Mouse (Mus musculus): ENCODE results near the gene B4gat1. TPM values are rescaled to one million over a fixed set of nuclear protein-coding genes. Genes with fewer than 3 reads are reported as not detected.
"Not testable (repeated sequence)": the region's sequence is repeated elsewhere in the genome, so short reads cannot be mapped to it uniquely, and the experiment has no call there.

B4gat1 gene
- total and polyA plus RNA-seq, 2 experiments from 2014 or later, result 48.2 to 58.3 TPM

GRCm38 (mm10) chr19:5003644-5004043 lies 35.0 kb upstream of the B4gat1 start:
- TF ChIP-seq CTCF (IDR thresholded peaks at IDR 0.05; ENCODE audit: low read depth), result peak; percentile 25; the same call in 1 of the 2 replicates
- not testable (repeated sequence) for H3K27ac ChIP-seq (ENCODE audit: low read depth); H3K9ac ChIP-seq (replicated peaks; ENCODE audit: low read depth, low read length); ATAC-seq (ENCODE audit: insufficient read depth, low read depth); H3K9me3 ChIP-seq (replicated peaks; ENCODE audit: control insufficient read depth, low read length); DNase-seq (ENCODE audit: low spot score); H3K27me3 ChIP-seq (ENCODE audit: control insufficient read depth, insufficient read depth, low read length); H3K4me2 ChIP-seq (ENCODE audit: low read depth, low read length); H3K36me3 ChIP-seq (replicated peaks; ENCODE audit: control insufficient read depth, insufficient read depth, low read length); H3K4me3 ChIP-seq (ENCODE audit: low read depth, low read length); H3K4me1 ChIP-seq (ENCODE audit: control insufficient read depth, insufficient read depth)
- 50% methylated on average over 2 of the region's 2 CpGs for WGBS

- Histone ChIP-seq H3K27ac (ENCODE audit: low read depth) (no peak overlapping the region), H3K36me3 (replicated peaks; ENCODE audit: control insufficient read depth, insufficient read depth, low read length) (no peaks in the 10 kb centered on the region), H3K4me1 (ENCODE audit: control insufficient read depth, insufficient read depth) (peaks cover 8% of the 10 kb centered on the region; the same call in 1 of the 2 replicates), H3K27me3 (ENCODE audit: control insufficient read depth, insufficient read depth, low read length) (no peaks in the 10 kb centered on the region), H3K9me3 (replicated peaks; ENCODE audit: control insufficient read depth, low read length) (no peaks in the 10 kb centered on the region), H3K4me2 (ENCODE audit: low read depth, low read length) (no peak overlapping the region), H3K4me3 (ENCODE audit: low read depth, low read length) (no peak overlapping the region), H3K9ac (replicated peaks; ENCODE audit: low read depth, low read length) (no peak overlapping the region)
- no peak for DNase-seq (ENCODE audit: low spot score)
- ATAC-seq (ENCODE audit: insufficient read depth, low read depth), result no peak
- TF ChIP-seq CTCF (IDR thresholded peaks at IDR 0.05; ENCODE audit: low read depth) (no peak), EP300 (IDR thresholded peaks at IDR 0.05; ENCODE audit: low read depth) (no peak)
- WGBS, result 59% methylated on average over 4 of the region's 4 CpGs
Measured at GRCm38 (mm10) chr19:5004925-5005324, 33.7 kb upstream of the B4gat1 start.

GRCm38 (mm10) chr19:5013138-5013537 lies 25.5 kb upstream of the B4gat1 start:
- WGBS, result 22% methylated on average over 8 of the region's 8 CpGs
- Histone ChIP-seq H3K9me3 (replicated peaks; ENCODE audit: control insufficient read depth, low read length) (no peaks in the 10 kb centered on the region), H3K27me3 (ENCODE audit: control insufficient read depth, insufficient read depth, low read length) (no peaks in the 10 kb centered on the region), H3K4me1 (ENCODE audit: control insufficient read depth, insufficient read depth) (peaks cover 14% of the 10 kb centered on the region), H3K4me2 (ENCODE audit: low read depth, low read length) (no peak overlapping the region), H3K4me3 (ENCODE audit: low read depth, low read length) (no peak overlapping the region), H3K36me3 (replicated peaks; ENCODE audit: control insufficient read depth, insufficient read depth, low read length) (no peaks in the 10 kb centered on the region), H3K9ac (replicated peaks; ENCODE audit: low read depth, low read length) (no peak overlapping the region), H3K27ac (ENCODE audit: low read depth) (no peak overlapping the region)
- DNase-seq (ENCODE audit: low spot score), result no peak
- TF ChIP-seq CTCF (IDR thresholded peaks at IDR 0.05; ENCODE audit: low read depth), result no peak
- no peak for TF ChIP-seq EP300 (IDR thresholded peaks at IDR 0.05; ENCODE audit: low read depth)
- no peak for ATAC-seq (ENCODE audit: insufficient read depth, low read depth)

DNA sequence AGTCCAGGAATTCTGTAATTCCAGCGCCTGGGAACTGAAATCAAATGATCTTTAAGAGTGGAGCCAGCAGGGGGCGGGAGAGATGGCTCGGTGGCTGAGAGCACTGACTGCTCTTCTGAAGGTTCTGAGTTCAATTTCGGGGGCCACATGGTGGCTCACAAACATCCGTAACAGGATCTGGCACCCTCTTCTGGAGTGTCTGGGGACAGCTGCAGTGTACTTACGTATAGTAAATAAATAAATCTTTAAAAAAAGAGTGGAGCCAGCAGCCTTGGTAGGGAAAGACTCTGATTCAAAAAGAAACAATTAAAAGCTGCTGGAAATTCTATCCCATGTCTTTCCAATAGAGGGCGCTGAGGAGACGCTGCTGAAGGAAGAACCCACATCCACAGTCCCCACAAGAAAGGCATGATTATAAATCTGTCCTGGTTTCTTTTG lies 23.6 kb upstream of the B4gat1 start:
- ATAC-seq (ENCODE audit: insufficient read depth, low read depth) (no peak), DNase-seq (ENCODE audit: low spot score) (peak; percentile 67)
- Histone ChIP-seq H3K36me3 (replicated peaks; ENCODE audit: control insufficient read depth, insufficient read depth, low read length) (no peaks in the 10 kb centered on the region), H3K4me2 (ENCODE audit: low read depth, low read length) (no peak overlapping the region), H3K4me1 (ENCODE audit: control insufficient read depth, insufficient read depth) (peaks cover 14% of the 10 kb centered on the region), H3K4me3 (ENCODE audit: low read depth, low read length) (no peak overlapping the region), H3K9ac (replicated peaks; ENCODE audit: low read depth, low read length) (no peak overlapping the region), H3K27me3 (ENCODE audit: control insufficient read depth, insufficient read depth, low read length) (no peaks in the 10 kb centered on the region), H3K9me3 (replicated peaks; ENCODE audit: control insufficient read depth, low read length) (no peaks in the 10 kb centered on the region), H3K27ac (ENCODE audit: low read depth) (peak overlapping the region; percentile 98)
- TF ChIP-seq EP300 (IDR thresholded peaks at IDR 0.05; ENCODE audit: low read depth) (no peak), CTCF (IDR thresholded peaks at IDR 0.05; ENCODE audit: low read depth) (peak; percentile 58)
- 22% methylated on average over 8 of the region's 8 CpGs for WGBS

DNA sequence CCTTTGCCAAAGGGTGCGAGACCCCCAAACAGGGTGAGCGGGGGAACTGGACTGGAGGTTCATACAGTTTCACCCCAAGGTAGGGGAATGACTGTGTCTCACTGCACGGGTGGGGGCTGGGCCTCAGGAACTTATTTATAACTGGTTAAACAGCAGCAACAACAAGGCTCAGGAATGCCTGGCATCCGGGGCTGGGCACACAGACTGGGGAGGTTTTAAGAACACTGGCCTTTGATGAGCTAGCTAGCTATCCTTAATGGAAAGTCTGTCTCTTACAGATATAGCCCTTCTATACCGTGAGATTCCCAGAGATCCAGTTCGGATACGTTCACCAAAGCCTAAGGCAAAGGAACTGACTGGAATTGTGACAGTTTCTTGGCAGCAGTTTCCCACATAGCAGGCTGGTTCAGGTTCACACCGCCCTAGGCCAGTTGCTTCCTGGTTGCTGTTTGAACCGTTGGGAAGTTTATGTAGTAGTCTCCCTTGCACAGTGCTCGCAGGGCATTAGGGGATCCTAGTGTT lies 22.3 kb upstream of the B4gat1 start:
- no peaks in the 10 kb centered on the region for H3K27me3 ChIP-seq (ENCODE audit: control insufficient read depth, insufficient read depth, low read length)
- ATAC-seq (ENCODE audit: insufficient read depth, low read depth) (peak; percentile 93), DNase-seq (ENCODE audit: low spot score) (peak; percentile 83)
- H3K27ac ChIP-seq (ENCODE audit: low read depth), result peak overlapping the region; percentile 98
- H3K4me3 ChIP-seq (ENCODE audit: low read depth, low read length), result no peak overlapping the region
- 11% methylated on average over 10 of the region's 10 CpGs for WGBS
- TF ChIP-seq CTCF (IDR thresholded peaks at IDR 0.05; ENCODE audit: low read depth) (no peak), EP300 (IDR thresholded peaks at IDR 0.05; ENCODE audit: low read depth) (no peak)
- H3K9ac ChIP-seq (replicated peaks; ENCODE audit: low read depth, low read length), result peak overlapping the region; percentile 45; the same call in 1 of the 2 replicates
- H3K4me1 ChIP-seq (ENCODE audit: control insufficient read depth, insufficient read depth), result peaks cover 14% of the 10 kb centered on the region
- peak overlapping the region; percentile 45 for H3K4me2 ChIP-seq (ENCODE audit: low read depth, low read length)
- H3K36me3 ChIP-seq (replicated peaks; ENCODE audit: control insufficient read depth, insufficient read depth, low read length), result no peaks in the 10 kb centered on the region
- H3K9me3 ChIP-seq (replicated peaks; ENCODE audit: control insufficient read depth, low read length), result no peaks in the 10 kb centered on the region

DNA sequence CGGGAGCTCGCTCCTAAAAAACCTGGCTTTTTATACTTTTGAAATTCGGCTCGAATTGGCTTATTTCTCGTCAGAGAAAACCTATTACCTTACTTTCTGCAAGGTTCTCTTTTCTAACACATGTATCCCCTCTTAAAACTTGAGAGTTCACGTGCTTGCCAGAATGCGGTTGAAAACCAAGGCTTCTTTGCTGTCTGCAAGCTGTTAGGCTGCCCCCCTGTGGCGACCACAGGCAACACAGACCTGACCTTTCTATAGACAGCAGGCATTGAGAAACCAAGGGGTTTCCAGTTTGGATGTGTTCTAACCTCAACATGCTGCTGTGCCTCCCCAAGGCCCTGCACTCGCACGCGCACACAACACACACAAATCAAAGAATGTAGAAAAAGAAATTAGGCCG lies 21.8 kb upstream of the B4gat1 start:
- WGBS, result 21% methylated on average over 12 of the region's 12 CpGs
- peak; percentile 86 for DNase-seq (ENCODE audit: low spot score)
- ATAC-seq (ENCODE audit: insufficient read depth, low read depth), result peak; percentile 73
- Histone ChIP-seq H3K4me2 (ENCODE audit: low read depth, low read length) (peak overlapping the region; percentile 45; the same call in 1 of the 2 replicates), H3K36me3 (replicated peaks; ENCODE audit: control insufficient read depth, insufficient read depth, low read length) (no peaks in the 10 kb centered on the region), H3K9me3 (replicated peaks; ENCODE audit: control insufficient read depth, low read length) (no peaks in the 10 kb centered on the region), H3K4me1 (ENCODE audit: control insufficient read depth, insufficient read depth) (peaks cover 14% of the 10 kb centered on the region), H3K27me3 (ENCODE audit: control insufficient read depth, insufficient read depth, low read length) (no peaks in the 10 kb centered on the region), H3K9ac (replicated peaks; ENCODE audit: low read depth, low read length) (peak overlapping the region; percentile 45; the same call in 1 of the 2 replicates), H3K4me3 (ENCODE audit: low read depth, low read length) (no peak overlapping the region), H3K27ac (ENCODE audit: low read depth) (peak overlapping the region; percentile 98)
- TF ChIP-seq EP300 (IDR thresholded peaks at IDR 0.05; ENCODE audit: low read depth) (no peak), CTCF (IDR thresholded peaks at IDR 0.05; ENCODE audit: low read depth) (peak; percentile 90)
